Mouse (Mus musculus) C2C12 (cell line): ENCODE data around the gene Muc5ac. TPM values are rescaled to one million over a fixed set of nuclear protein-coding genes. Genes with fewer than 3 reads are reported as not detected.

ENCODE experiments used
- H3K27me3 ChIP-seq: one replicate; pipeline ENCODE4 v1.6.1; 2011; ENCODE audit not compliant: control insufficient read depth, insufficient read depth, insufficient read length
- H3K36me3 ChIP-seq: one replicate; pipeline ENCODE4 v1.6.1; 2011; ENCODE audit not compliant: control insufficient read depth, insufficient read depth
- H3K4me3 ChIP-seq: one replicate; pipeline ENCODE4 v1.5.1; 2011; ENCODE audit warnings: mild to moderate bottlenecking, control low read depth; ENCODE audit not compliant: poor library complexity, insufficient read depth, severe bottlenecking
- H3K79me2 ChIP-seq: one replicate; pipeline ENCODE4 v1.6.1; 2011; ENCODE audit not compliant: control insufficient read depth, insufficient read depth
- H3K79me3 ChIP-seq: one replicate; pipeline ENCODE4 v1.6.1; 2011; ENCODE audit warnings: low read depth, control low read depth
- H3ac ChIP-seq: one replicate; pipeline ENCODE3; 2011; ENCODE audit warnings: low read depth; ENCODE audit not compliant: control insufficient read depth, insufficient read length
- CEBPB ChIP-seq: IDR thresholded peaks from one replicate; pipeline ENCODE4 v1.6.1; 2011; ENCODE audit warnings: low read depth, mild to moderate bottlenecking, control low read depth, moderate library complexity
- CTCF ChIP-seq: IDR thresholded peaks from one replicate; pipeline ENCODE4 v1.5.1; 2011; ENCODE audit not compliant: control insufficient read depth, insufficient read depth, insufficient read length
- FOSL1 ChIP-seq: IDR thresholded peaks from one replicate; pipeline ENCODE4 v1.8.0; 2011; ENCODE audit warnings: mild to moderate bottlenecking, low read length; ENCODE audit not compliant: poor library complexity, insufficient read depth, severe bottlenecking
- MAX ChIP-seq: IDR thresholded peaks from one replicate; pipeline ENCODE4 v1.6.1; 2011; ENCODE audit warnings: mild to moderate bottlenecking, control low read depth
- MYOD1 ChIP-seq: IDR thresholded peaks from one replicate; pipeline ENCODE4 v1.6.1; 2011; ENCODE audit warnings: low read depth; ENCODE audit not compliant: control insufficient read depth, insufficient read length
- MYOG ChIP-seq: IDR thresholded peaks from one replicate; pipeline ENCODE4 v1.6.1; 2011; ENCODE audit not compliant: control insufficient read depth, insufficient read length; ENCODE audit errors: extremely low read depth
- USF1 ChIP-seq: IDR thresholded peaks from one replicate; pipeline ENCODE4 v1.6.1; 2011; ENCODE audit warnings: low read depth, mild to moderate bottlenecking, control low read depth, moderate library complexity
- polyA plus RNA-seq: library from polyadenylated mRNA; unstranded; fragments of >200 nt; fragmentation: generic; extraction: Trizol; gene quantifications from one replicate; pipeline ENCODE4 v1.2.1, GENCODE M21; 2012; ENCODE audit warnings: missing spikeins

The Muc5ac gene
- polyA plus RNA-seq, 1 experiment: under 0.01 TPM

DNA sequence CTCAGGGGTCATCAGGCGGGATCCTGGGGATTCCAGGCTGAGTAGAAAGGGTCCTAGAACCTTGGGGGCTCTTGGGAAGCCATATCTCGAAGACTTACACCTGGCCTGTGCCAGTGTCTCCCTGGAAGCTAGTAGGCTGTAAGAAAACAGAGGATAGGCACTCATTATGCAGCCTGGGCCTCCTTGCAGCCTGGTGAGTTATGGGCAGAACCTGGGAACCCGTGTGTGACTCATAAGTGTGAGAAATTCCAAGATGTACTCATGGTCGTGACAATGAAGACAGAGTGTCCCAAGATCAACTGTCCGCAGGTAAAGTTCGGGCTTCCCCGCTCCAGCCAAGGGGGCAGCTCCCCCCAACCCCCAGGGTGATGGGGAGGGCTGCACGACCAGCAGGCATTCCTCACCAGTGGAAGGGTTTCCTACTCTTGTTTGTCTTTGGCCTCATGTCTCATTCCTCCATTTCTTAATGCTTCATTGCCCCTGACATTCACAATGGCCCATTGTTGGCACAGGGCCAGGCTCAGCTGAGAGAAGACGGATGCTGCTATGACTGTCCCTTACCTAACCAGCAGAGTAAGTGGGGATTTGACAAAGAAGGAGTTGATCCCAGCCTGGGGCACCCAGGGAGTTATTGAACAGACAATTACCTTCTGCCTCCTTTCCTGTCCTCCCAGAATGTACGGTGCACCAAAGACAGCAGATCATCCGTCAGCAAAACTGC is 28.7 kb downstream of the Muc5ac start:
- Histone ChIP-seq H3K27me3 (peaks cover 22% of the 10 kb centered on the region), H3K79me3 (no peaks in the 10 kb centered on the region), H3K79me2 (no peaks in the 10 kb centered on the region), H3ac (no peak overlapping the region), H3K36me3 (no peaks in the 10 kb centered on the region), H3K4me3 (no peak overlapping the region)
- TF ChIP-seq MAX (no peak), CTCF (no peak), CEBPB (no peak), USF1 (no peak)

DNA sequence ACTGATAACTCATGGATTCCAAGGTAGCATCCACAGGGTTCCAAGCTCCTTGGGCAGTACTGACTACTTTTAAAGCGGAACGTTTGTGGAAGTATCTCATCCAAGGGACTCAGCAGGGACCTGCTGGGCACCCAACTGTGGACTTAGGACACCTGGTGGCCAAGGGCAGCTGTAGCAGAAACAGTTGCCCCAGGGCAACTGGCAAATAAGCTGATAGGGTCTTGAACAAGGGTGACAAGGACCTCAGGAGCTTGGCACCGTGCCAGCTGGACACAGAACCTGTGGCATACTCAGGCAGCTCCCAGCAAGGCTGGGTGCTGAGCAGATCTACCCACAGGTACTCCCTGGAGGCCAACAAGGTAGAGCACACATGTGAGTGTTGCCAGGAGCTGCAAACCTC is 29.5 kb downstream of the Muc5ac start:
- H3K27me3 ChIP-seq: peaks cover 26% of the 10 kb centered on the region
- no peak overlapping the region for H3ac ChIP-seq
- TF ChIP-seq MYOD1: no peak
- no peak for TF ChIP-seq CEBPB
- TF ChIP-seq USF1: no peak
- no peak for TF ChIP-seq MAX
- TF ChIP-seq FOSL1: no peak
- TF ChIP-seq MYOG: no peak
- H3K36me3 ChIP-seq: no peaks in the 10 kb centered on the region
- no peak overlapping the region for H3K4me3 ChIP-seq
- H3K79me2 ChIP-seq: no peaks in the 10 kb centered on the region
- no peaks in the 10 kb centered on the region for H3K79me3 ChIP-seq

DNA sequence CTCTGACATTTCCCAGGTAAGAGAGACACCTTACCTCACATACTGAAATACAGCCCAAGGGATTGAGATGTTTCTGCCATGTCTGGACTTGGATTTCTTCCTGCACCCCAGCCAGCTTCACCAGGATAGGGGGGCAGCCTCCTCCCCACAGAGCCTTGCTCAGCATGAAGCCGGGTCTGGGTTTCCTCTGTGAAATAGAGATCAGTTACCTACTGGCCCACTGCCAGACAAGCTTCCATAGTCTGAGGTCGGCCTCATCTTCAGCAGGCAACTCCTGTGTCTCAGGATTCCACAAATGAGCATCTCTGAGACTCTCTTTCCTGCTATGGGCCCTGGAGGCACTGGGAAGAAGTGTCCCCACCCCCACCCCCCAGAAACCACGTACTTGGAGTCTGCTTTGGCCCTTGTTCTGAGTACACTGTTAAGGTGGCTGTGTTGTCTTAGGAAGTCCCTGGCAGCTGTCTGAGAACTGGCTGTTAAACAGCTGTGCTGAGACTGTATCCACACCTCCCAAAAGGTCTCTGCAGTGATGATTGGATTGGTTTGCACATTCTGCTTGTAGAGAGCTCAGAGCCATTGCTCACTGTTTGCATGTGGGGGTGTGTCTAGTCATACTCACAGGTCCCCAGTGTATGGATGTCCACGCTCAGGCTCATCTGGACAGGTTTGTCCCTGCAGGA is 34.0 kb downstream of the Muc5ac start:
- Histone ChIP-seq H3K27me3 (peaks cover 51% of the 10 kb centered on the region), H3K79me3 (no peaks in the 10 kb centered on the region), H3ac (no peak overlapping the region), H3K79me2 (no peaks in the 10 kb centered on the region), H3K36me3 (no peaks in the 10 kb centered on the region), H3K4me3 (no peak overlapping the region)
- TF ChIP-seq USF1 (no peak), MYOG (no peak), CTCF (no peak)

- no peak overlapping the region for H3K4me3 ChIP-seq
- no peaks in the 10 kb centered on the region for H3K79me2 ChIP-seq
- H3ac ChIP-seq: no peak overlapping the region
- peaks cover 50% of the 10 kb centered on the region for H3K27me3 ChIP-seq
- no peaks in the 10 kb centered on the region for H3K79me3 ChIP-seq
- no peak for TF ChIP-seq USF1
- no peak for TF ChIP-seq CTCF
- TF ChIP-seq MAX: no peak
- TF ChIP-seq CEBPB: no peak
- TF ChIP-seq FOSL1: no peak
- no peak for TF ChIP-seq MYOG
- TF ChIP-seq MYOD1: no peak
- no peaks in the 10 kb centered on the region for H3K36me3 ChIP-seq
Observed at GRCm38 (mm10) chr7:141823699-141824098, 34.9 kb downstream of the Muc5ac start.

- TF ChIP-seq CEBPB: no peak
- TF ChIP-seq USF1: no peak
- TF ChIP-seq MYOG: no peak
- TF ChIP-seq MYOD1: no peak
- TF ChIP-seq FOSL1: no peak
- TF ChIP-seq MAX: no peak
- TF ChIP-seq CTCF: no peak
- Histone ChIP-seq H3K79me2 (no peaks in the 10 kb centered on the region), H3K4me3 (no peak overlapping the region), H3K27me3 (peaks cover 50% of the 10 kb centered on the region), H3K79me3 (no peaks in the 10 kb centered on the region), H3ac (no peak overlapping the region), H3K36me3 (no peaks in the 10 kb centered on the region)
Observed at GRCm38 (mm10) chr7:141824398-141824797, 35.6 kb downstream of the Muc5ac start.

DNA sequence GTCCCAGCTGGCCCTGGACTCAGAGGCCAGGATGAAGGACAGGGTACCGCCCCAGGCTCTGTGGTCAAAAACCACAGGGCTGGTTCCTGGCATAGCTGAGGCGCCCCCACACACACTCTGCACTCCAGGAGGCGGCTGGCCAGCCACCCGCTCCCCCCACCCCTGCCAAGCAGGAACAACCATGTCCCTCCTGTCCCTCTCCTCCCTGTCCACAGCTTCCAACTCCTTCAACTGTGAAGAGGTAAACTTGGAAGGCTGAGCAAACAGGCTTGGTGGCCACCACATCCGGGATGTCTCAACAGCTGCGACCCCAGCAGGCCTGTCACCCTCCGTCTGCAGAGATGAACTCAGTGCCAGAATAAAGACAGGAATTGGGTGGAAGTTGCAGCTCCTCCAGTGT is 47.2 kb downstream of the Muc5ac start:
- no peak overlapping the region for H3ac ChIP-seq
- TF ChIP-seq USF1 (no peak), MAX (no peak), CTCF (no peak), FOSL1 (no peak), MYOD1 (no peak), CEBPB (no peak), MYOG (no peak)
- no peaks in the 10 kb centered on the region for H3K36me3 ChIP-seq
- H3K79me2 ChIP-seq: no peaks in the 10 kb centered on the region
- no peaks in the 10 kb centered on the region for H3K79me3 ChIP-seq
- no peak overlapping the region for H3K4me3 ChIP-seq
- peaks cover 21% of the 10 kb centered on the region for H3K27me3 ChIP-seq
